Mouse (Mus musculus) embryo, embryonic 11 days (tissue): ENCODE measurements at regions not wholly inside any gene's neighbourhood (a gene's known extent, or its start where the extent isn't known, plus 50 kb on each side); places are given as distances from the start of the nearest gene placed in this dataset.

Experiments
- DNase-seq: peaks from one replicate; pipeline ENCODE4 v3.0.0-alpha.2; 2015

DNA sequence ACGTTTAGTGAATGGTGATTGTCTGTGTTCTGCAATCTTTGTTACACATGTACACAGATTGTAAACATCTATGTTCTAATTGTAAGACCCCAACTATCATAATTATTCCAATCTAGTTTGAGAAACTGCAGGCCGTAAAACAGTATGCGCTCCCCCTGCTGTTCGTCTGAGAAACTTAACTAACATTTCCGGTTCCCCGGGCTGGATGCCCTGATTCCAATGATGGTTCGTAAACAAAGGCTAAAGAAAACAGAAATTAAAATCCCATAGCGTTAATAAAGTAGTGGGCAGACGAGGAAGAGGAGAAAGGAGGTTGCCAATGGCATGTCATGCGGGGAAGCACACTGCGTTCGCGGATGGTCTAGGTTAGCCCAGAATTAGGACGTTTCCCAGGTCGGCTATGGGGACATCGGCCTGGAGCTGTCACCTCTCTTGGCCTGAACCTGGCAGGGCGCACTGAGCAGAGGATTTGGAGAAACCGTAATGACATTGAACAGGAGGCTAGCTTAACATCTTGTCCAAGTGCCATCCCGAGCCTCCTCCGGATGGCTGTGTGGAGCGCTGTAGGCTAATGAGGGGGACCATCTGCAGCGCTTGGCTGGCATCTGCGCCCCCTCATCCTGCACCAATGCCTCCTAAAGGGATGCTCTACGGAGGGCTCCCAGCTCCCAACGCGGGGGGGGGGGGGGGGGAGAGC, 55.7 kb upstream of the Hnrnpa3 start:
- DNase-seq, result peak; percentile 72

DNA sequence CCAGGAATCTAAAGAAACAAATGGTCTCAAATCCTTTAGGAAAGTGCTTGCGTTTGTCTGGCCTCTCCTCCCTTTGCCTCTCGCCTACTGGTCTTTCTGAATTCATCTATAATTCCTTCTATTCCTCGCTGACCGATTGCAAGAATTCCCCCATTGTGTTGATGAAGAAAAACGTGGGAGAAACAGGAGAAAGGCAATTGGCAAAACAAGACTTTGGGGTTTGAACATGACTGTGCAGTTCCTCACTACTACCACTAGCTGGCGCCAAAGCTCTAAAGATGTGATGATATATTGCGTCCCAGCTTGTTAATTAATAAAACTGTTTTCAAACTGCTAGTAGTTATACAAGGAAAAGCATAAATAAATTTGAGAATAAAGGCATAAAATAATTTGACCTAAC, 53.4 kb upstream of the Hnrnpa3 start:
- peak; percentile 78 for DNase-seq

DNA sequence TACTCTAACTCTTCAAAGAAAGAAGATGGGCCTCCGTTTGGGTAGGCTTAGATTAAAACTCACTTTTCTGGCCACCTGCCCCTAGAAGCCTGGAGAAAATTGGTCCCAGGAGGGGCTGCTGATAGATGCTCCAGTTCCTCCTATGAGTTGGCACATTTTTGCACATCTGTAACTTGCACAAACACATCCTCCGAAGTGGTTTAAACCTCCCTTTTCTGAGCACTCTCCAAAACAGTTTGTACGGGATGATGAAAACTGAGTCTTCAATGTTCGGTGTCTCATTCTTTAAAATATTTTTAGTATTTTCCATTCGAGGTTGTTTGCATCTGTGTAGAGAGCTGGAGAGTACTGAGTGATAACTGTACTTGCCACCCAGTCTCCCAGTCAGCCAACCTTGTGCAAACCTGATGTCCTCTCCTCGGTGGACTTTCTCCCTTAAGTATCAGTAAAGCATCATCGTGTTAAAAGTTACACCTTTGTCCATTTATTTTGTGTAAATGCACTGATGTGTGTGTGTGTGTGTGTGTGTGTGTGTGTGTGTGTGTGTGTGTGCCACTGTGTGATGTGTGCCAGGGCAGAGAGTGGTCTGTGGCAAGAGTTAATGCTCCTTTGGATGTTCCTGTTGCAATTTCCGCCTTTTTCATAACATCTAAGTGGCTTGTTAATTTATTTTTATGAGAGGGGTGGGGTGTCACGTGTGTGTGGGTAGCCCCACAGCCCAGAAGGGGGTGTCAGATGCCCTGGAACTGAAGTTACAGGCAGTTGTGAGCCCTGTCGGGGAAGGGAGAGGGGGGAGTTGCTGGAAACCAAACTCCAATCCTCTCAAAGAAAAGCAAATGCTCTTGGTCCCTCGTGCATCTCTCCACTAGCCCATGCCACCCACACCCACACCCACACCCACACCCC, 51.8 kb upstream of the Hnrnpa3 start:
- no peak for DNase-seq

DNA sequence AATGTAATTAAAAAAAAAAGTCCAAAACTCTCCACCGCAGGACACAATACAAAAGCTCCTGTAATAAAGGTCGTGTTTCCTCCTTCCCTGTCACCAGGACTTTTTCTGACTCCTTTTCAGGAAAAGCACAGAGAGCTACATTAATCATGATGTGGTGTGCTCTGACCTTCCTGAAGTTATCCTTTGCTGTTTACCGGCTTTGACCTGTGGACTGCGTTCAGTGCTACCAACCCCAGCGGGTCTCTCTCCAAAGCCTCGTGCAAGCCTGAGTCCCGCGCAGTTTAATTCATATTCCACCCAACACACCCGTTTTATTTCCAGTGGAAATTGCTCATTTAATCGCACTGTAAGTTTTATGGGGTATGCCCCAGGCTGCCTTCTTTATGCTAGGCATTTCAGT, 51.1 kb upstream of the Hnrnpa3 start:
- DNase-seq, result no peak

DNA sequence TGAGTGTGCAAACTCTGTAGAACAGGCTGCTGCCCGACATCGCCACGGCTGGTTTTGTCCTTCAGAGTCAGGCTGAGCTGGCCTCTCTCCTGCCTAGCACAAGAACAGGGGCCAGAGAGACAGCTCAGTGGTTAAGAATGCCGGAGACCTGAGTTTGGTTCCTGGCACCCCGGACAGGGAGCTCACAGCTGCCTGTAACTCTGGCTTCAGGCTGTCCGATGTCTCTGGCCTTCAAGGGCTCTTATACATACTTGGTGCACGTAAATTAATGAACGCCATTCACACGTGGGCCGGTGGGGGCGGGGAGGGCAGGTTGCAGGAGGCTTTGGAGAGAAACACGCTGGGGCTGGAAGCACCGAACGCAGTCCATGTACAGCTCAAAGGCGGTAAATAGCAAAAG, 50.6 kb upstream of the Hnrnpa3 start:
- no peak for DNase-seq

DNA sequence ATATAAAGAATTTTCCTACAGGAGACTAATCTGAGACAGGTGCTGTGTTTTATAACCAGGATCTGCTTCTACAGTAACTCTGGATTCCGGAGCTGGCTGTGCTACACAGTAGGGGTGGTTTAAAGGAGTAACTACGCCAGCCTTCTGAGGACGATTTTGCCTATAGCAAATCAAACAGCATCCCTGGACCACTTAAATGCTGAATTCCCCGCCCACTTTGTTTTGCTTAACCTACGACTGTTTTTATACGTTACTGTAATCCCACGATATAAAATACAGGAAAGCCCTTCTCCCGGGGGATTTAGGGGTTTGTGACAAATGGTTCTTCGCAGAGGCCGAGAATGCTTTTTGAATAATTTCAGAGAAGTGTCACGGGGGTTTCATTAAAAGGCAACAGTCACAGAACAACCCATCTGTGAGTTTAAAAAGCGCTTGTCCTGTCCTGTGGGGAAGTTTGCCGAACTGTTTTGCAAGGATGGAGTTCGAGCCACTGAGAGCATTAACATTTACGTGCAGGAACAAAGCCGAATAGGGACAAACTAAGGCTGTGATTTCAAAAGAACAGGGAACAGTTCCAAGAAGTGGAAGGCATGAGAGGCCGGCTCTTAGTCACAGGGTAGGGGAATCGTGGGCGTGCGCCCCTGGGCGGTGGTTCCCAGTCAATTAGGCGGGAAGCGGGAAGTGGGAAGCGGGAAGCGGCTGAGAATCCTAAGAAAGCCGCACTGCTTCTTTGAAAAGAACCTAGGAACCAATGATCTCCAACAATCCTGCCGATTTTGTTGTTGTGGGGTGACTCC, 49.7 kb upstream of the Hnrnpa3 start:
- DNase-seq, result peak; percentile 67
